Mouse (Mus musculus): ENCODE measurements around the gene Spice1. TPM values are rescaled to one million over a fixed set of nuclear protein-coding genes. Genes with fewer than 3 reads are reported as not detected.

Gene Spice1
- total RNA-seq, 2 experiments from 2014 or later = 15.9 to 17.3 TPM

DNA sequence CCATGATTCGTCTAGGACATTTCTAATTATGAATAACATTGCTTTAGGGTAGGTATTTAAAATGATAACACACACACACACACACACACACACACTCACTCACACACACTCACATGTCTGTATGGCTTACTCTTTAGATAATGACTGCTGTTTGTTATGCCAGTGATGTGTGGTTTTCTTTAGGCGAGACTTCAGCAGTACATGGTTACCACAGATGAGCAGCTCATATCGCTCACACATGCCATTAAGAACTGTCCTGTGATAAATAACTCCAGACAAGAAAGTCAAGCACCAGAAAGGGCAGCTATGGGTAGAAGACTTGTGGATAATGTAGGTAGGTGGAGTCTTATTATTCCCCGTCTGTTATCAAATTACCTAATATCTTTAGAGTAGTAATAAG lies 28.5 kb downstream of the Spice1 start:
- DNase-seq = no peak

DNA sequence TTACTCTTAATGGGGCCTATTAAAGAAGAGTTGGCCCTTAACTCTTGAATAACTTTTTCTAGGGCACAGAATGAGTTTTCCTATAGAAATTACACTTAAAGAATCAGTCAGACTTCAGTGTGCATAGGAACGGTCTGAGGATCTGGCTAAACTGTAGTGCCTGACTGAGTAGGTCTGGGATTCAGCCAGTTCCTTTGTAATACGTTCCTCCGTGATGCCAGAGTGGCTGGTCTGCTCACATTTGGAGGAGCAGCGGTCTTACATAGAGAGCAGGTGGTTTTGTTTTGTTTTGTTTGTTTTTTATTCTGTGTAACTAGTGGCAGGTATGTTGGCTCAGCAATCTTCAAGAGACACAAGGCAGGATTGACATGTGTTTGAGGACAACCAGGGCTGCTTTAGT lies 33.1 kb downstream of the Spice1 start:
- no peak for DNase-seq

DNA sequence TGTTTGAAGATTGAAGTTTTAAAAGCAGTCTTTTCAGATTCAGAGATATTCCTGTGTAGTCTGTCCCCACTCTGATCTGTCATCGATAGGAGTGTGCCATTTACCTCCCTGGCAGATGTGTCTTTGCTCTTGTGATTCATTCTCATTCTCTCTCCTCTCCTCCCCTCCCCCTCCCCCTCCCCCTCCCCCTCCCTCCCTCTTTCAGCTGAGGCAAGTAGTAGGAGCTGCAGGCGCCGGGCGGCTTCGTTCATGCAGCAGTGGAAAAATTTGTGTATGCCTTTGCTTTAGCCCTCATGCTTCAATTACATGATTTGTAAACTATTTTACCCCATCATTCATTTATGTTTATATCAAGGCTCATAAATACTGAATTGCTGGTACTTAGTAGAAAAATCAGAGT lies 34.7 kb downstream of the Spice1 start:
- no peak for DNase-seq

DNA sequence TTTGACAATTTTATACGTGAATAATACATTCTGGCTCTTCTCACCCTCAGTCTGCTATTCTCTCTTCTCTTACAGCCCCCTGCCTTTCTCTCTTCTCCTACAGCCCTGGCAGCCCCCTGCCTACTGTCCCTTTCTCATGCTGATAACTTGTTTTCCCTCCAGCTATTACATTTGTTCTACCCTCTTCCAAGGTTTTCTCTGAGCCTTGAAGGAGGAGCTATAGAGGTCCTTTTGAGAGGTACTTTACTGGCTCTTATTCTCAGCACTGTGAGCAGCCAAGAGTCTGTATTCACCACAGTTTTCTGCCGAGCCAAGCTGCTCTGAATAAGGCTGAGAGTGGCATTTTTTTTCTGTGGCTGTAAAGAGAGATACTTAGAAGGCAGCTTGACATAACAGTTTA lies 36.6 kb downstream of the Spice1 start:
- DNase-seq = no peak

DNA sequence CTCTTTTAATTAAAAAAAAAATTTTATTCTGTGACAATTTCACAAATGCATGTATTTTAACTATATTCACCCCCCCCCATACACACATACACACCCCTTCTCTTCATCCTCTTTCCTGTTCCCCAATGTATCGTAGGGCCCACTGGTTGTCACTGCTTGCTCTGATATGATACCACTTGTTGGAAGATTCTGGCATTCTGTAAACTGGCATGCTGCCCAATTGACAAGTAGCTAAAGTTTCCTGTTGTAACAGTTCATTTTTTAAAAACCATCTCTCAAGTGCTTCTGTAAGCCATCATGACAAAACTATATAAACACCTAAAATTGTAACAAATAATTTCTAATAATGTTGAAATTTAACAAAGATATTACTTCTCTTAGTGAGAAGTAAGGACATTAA lies 37.3 kb downstream of the Spice1 start:
- no peak for DNase-seq

DNA sequence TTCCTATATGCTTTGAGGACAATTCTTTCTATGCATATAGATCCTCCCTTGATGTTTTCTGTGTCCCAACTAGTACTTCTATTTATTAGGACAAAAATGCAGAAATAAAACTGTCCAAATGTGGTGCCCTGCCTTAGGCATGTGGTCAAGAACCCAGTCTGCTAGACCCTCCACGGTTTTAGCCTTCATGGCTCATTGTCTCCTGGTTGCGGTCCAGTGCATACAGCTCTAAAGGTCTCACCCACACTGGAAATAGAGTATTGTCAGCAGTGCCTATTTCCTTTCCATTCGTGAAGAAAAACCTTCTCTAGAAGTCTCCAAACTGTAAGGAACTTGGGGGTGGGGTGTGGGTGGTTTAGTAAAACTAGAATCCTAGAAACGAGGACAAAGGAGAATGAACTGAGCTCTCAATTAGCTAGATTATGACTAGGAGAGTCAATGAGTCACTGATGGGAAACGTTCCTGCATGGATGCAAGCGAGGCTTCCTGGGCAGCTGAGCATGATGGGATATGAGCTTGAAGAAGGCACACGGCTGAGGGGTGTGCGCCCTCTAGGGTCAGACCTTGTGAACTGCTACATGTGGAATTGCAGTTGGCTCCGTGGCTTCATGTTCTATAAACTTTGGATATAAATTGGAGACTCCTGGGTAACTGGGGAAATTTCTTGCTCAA lies 45.1 kb downstream of the Spice1 start:
- peak; percentile 47 to 50 for DNase-seq

DNA sequence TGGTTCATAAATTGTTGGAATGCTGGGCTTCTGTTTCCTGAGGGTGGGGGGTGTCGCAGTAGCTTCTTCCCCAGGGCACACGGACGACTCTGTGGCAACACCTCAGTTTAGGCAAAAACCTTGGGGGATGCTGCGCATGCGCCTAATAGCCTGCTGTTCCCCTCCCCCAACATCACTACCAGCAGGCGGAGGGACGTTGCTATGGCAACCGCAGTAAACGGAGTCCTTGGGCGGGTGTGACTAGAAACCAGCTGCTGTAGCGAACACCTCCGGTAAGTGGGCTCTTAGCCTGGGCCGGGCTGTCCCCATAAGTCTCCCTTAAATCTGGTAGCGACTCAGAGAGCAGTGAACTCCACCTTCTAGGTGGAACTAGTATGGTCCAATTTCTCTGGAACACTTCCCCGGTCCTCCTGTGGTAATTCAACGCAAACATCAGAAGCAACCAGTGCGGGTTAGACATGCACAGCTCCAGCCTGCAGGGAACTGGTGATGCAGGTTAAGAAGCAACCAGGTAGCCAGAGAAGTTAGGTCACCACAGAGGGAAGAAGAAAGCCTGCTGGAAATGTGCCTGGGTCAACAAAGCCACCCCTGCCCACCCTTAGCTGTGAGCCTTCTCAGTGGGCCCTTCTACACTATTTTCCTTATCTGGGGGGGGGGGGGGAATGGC lies 47.8 kb downstream of the Spice1 start, which contains the start of gene Cfap44:
TSS of gene Cfap44 (plus strand) at position 220 of the 667 bp plus-strand sequence.
- peak; percentile 84 to 86 for DNase-seq

DNA sequence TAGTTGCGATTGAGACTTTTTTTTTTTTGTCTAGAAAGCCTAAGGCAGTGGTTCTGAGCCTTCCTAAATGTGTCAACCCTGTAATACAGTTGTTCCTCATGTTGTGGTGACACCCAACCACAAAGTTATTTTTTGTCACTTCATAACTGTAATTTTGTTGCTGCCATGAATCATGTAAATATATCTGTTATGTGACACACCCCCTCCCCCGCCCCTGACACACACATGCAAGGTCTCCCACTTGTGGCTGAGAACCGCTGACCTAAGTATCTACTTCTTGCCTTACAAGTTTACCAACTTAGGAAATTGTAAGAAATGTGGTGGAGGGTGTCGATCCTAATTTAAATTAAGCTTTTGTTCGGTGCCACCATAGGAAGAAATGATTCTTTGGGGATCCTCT lies 58.0 kb downstream of the Spice1 start:
- DNase-seq = no peak

DNA sequence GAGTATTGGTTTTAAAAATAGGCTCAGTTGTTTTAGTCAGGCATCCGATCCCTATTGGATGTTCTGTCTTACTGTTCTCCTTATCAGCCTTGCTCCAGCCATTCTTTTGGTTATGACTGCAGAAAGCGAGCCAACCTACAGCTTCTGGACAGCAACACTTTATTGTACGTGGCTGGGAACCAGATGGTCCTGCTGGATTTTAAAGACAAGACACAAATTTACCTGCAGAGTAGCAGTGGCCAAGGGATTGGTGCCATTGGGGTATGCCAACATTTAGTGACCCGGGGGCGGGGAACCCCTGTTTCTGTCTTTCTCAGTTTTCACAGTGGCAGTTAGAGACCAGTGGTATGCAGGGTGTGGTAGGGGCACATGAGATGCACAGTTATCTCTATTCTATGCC lies 60.3 kb downstream of the Spice1 start:
- DNase-seq = no peak

DNA sequence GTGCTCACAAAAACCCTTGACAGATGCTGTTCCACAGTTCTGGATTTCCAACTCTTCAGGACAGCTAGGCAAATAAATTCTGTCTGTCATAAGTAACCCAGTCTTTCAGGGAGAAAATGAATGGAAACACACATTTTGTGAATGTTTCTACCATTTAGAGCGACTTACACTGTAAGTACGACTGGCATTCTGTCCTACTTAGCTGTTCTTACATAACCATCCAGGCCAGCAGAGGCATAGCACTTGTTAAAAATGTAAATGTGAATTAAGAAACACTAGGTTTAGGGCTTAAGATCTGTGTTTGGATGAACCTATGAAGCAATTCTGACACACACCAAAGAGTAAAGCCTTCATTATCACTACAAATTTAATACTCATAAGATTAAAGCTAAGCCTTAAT lies 61.4 kb downstream of the Spice1 start:
- DNase-seq = no peak

DNA sequence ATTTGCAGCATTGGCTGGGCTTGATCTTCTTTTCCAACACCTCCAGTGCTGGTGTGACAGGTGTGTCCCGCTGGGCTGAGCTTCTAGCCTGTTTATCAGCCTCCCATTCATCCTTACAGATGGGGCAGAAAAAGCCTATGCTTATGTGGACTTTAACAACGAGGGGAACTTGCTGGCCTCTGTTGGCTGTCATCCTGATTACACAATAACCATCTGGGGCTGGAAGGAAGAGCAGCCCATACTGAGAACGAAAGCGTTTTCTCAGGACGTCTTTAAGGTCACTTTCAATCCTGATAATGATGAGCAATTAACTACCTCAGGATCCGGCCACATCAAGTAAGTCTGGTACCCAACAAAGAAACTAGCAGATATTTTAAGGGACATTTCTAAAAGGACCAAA lies 63.3 kb downstream of the Spice1 start:
- no peak for DNase-seq

DNA sequence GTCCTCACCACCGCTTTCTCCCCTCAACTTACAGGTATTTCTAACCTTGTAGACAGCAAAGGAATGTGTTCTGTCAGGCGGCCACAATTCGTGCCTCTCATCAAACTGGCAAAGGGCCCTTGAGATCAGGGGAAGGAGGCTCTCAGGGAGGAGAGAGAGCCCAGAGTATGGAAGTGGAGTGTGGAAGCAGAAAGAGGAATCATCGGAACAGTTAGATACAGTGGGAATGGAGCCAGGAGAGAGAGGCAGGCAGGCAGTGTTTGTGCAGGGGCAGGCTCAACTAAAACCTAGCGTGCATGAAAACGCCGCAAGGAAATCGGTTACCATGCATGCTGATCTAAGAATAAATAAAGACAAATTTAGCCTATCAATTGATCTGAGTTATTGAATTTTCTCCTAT lies 70.7 kb downstream of the Spice1 start:
- DNase-seq = peak in 1 of 2 experiments; percentile 20

DNA sequence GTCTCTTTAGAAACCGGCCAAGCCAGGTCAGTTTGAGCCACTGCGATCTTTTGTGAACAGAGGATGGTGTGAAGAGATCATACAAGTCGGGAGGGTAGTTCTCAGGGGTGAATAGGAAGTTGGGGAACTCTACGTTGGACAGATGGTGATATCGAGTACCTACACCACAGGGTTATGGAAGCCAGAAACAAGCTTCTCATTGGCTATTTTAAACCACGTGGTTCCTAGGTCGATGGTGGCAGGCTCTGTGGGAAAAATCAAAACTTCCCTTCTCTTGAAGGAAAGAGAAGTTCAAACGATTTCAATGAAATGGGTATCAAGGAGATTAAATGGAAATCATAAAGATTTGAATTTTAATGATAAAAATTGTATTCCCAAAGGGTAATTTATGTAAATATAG lies 74.8 kb downstream of the Spice1 start:
- no peak for DNase-seq

DNA sequence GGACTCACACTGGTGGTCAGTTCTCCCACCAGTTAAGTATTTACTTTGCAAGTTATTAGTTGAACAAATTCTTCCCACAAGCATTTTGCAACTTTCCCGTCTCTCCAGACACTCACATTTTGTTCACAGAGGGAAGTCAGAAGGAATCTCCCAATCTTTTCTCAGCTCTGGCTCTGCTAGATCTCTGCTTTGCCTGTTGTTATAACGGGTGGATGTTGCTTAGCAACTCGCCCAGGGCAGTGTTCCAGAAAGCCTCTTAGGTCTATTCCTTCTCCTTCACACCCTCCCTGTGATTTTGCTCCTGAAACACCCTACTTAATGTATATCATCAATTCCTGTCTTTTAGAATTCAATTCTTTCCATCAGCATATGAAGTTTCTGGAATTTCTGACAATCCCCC lies 76.6 kb downstream of the Spice1 start:
- DNase-seq = peak; percentile 21 to 34

DNA sequence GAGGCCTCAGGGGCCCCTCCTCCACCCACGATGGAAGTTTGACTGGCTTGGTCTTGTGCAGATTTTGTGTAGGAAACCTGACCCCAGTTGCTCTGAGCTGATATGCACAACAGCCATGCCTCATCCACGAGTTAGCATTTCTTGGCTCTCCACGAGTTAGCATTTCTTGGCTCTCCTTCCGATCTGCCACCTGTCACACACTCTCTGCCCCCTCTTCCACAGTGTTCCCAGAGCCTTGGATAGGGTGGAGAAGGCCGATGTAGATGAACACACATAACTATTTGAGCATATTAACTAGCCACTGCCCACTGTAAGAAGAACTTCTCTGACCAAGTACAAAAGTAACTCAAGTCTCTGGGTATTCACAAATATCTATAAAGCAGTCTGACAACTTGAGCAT lies 81.5 kb downstream of the Spice1 start:
- DNase-seq = no peak

DNA sequence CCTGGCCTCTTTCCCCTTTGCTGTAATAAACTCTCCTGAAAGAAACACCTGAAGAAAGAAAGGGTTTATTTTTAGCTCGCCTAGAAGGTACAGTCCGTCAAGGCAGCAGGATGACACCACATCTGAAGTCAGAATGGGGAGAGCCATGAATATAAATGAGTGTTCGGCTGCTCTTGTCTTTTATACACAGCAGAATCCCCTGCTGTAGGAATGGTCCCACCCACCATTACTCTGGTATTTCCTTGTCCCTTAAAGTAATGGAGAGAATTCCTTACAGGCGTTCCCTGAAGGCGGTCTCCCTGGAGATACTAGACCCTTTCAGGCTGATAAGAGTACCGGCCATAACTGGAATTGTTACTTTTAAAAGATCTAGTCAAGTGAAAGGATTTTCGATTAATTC lies 83.1 kb downstream of the Spice1 start:
- DNase-seq = no peak

DNA sequence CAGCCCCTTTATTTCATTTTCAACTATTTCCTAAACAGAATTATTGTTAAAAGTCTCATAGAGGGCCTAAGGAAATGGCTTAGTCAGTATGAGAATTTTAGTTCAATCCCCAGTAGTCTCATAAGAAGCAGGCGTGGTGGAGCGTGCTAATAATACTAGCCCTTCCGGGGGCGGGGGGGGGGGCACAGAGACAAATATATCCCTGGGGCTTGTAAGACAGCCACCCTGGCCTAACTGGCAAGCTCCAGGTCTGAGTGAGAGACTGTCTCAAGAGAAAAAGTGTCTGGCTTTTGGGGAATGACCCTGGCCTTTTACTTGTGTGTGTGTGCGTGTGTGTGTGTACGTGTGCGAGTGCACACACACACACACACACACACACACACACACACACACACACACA lies 88.0 kb downstream of the Spice1 start:
- no peak for DNase-seq

DNA sequence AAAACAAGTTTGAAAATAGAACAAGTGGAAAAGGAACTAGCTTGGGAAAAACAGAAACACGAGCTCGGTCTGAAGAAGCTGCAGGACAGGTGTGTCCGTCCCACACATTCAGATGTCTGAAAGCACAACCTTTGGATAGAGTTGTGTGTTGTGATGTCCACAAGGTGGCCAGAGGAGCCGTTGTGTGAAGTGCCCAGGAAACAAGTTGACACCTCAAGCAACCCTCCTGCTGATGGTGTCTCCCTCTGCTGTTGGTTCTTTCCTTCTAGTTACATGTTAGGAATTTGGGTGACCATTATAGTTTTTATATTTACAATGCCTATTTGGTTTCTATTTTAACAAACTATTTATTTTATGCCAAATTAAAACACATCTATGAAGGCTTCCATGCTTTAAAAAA lies 88.6 kb downstream of the Spice1 start:
- no peak for DNase-seq

Other genes starting within 250 kb of the Spice1 start
- gene Atp6v1a, start 207.4 kb upstream of the Spice1 start, total RNA-seq (2021) = 100 to 1,000 TPM; 559 to 583 TPM
- gene Naa50, start 207.3 kb upstream of the Spice1 start, total RNA-seq (2021) = 10 to 100 TPM; 64.5 to 68.8 TPM
- gene Usf3, start 173.9 kb upstream of the Spice1 start, total RNA-seq (2021) = 10 to 100 TPM; 36.5 to 46.7 TPM
- 10 to 100 TPM; 41.6 to 44.5 TPM for gene Sidt1, start 13.9 kb upstream of the Spice1 start, total RNA-seq (2021)
- 10 to 100 TPM in 1 of 2 experiments, 1 to 10 TPM in 1; 8.0 to 12.8 TPM for gene Cfap44, start 47.7 kb downstream of the Spice1 start, total RNA-seq (2021)
- gene Boc, start 211.8 kb downstream of the Spice1 start, total RNA-seq (2021) = 10 to 100 TPM in 1 of 2 experiments, 1 to 10 TPM in 1; 9.8 to 10.1 TPM

Data from layer of hippocampus, postnatal 36 days (tissue).